Mouse (Mus musculus) liver, adult 2 months (tissue): ENCODE data around the gene Smarce1. TPM values are rescaled to one million over a fixed set of nuclear protein-coding genes. Genes with fewer than 3 reads are reported as not detected.
A peak's percentile ranks its signal among the peaks of the same experiment; 100 is the strongest.

Source experiments
- DNase-seq: peaks from one replicate; pipeline ENCODE4 v3.0.0-alpha.2; 2011; ENCODE audit warnings: low read depth, low spot score; ENCODE audit errors: extremely low read depth
- H3K27ac ChIP-seq: fragments of 200-500 bp; replicated peaks from 2 replicates; pipeline ENCODE4 v1.5.1; 2012; ENCODE audit warnings: low read depth, mild to moderate bottlenecking, control low read depth, inconsistent platforms, low read length; ENCODE audit not compliant: insufficient read depth
- H3K27me3 ChIP-seq: fragments of 200-500 bp; 2 replicates; pipeline ENCODE4 v1.6.1; 2012; ENCODE audit warnings: mild to moderate bottlenecking, moderate library complexity, low read length, inconsistent platforms; ENCODE audit not compliant: control insufficient read depth, insufficient read depth
- H3K36me3 ChIP-seq: fragments of 200-500 bp; 2 replicates; pipeline ENCODE4 v1.6.1; 2012; ENCODE audit warnings: low read length, inconsistent platforms; ENCODE audit not compliant: control insufficient read depth, insufficient read depth
- H3K4me1 ChIP-seq: fragments of 200-500 bp; 2 replicates; pipeline ENCODE4 v1.6.1; 2011; ENCODE audit warnings: low read length; ENCODE audit not compliant: control insufficient read depth, insufficient read depth
- H3K4me3 ChIP-seq: fragments of 200-500 bp; 2 replicates; pipeline ENCODE4 v1.5.1; 2011; ENCODE audit warnings: low read depth, mild to moderate bottlenecking, control low read depth, low read length, moderate library complexity; ENCODE audit not compliant: insufficient read depth
- H3K79me2 ChIP-seq: fragments of 200-500 bp; 2 replicates; pipeline ENCODE4 v1.6.1; 2012; ENCODE audit warnings: inconsistent platforms, mild to moderate bottlenecking, low read length, moderate library complexity; ENCODE audit not compliant: control insufficient read depth, insufficient read depth
- H3K9ac ChIP-seq: fragments of 200-500 bp; 2 replicates; pipeline ENCODE4 v1.6.1; 2012; ENCODE audit warnings: low read depth, mild to moderate bottlenecking, control low read depth, inconsistent platforms, low read length
- CTCF ChIP-seq: fragments of 200-500 bp; IDR thresholded peaks from 2 replicates; pipeline ENCODE4 v1.5.1; 2011; ENCODE audit warnings: low read depth, low read length, control low read depth
- POLR2A ChIP-seq: fragments of 200-500 bp; IDR thresholded peaks from 2 replicates; pipeline ENCODE4 v1.6.1; 2011; ENCODE audit warnings: low read length, control low read depth; ENCODE audit not compliant: insufficient read depth; ENCODE audit errors: extremely low read depth
- WGBS: fragments of 180-500 bp; shearing (Covaris S2); methylation state at CpG from one replicate; pipeline ENCODE4 v1.1.7; 2018; 5-methylcytosine and 5-hydroxymethylcytosine counted together
- polyA plus RNA-seq: library from polyadenylated mRNA; depleted of rRNA; stranded (reverse); fragments of >200 nt; gene quantifications from 2 replicates; pipeline ENCODE4 v1.2.3, GENCODE M21; 2012; rRNA removed
- total RNA-seq: library from RNA; depleted of rRNA; stranded (reverse); fragments of >200 nt; gene quantifications from 2 replicates; pipeline ENCODE4 v1.2.3, GENCODE M21; 2014; rRNA removed

The Smarce1 gene
- total and polyA plus RNA-seq, 2 experiments, result 8.7 to 35.9 TPM

DNA sequence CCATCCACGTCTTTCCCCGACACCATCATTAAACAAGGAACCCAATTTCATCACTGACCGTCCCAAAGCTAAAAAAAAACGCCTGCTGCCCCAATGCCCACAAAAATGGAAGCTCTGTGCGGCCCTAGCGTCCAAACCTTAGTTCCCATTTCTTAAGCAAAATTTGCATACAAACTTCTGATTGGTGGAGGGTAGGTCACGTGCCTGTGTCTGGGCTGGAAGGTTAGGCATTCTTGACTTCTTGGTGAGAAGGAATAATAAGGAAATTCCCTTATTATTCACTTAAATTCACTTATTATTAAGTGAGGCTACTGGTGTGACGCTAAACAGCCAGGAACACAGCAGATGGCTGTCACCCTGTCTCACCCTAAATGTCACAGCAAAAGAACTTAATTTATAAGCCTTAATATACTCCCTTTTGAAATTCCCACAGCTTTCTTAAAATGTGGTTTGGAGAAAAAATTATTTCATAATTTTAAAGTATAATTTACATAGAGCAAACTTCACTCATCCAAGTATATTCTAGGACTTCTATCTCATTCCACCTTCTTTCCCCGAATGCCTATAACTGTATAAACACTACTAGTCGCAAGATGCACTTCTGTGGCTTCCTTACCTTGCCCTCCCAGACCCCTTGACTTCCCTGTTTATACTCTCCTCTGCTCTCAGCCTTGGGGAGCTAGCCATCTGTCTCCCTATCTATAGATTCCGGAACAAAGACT is 65.6 kb downstream of the Smarce1 start:
- no peaks in the 10 kb centered on the region for H3K27me3 ChIP-seq
- H3K9ac ChIP-seq, result no peak overlapping the region
- DNase-seq, result no peak
- H3K4me3 ChIP-seq, result no peak overlapping the region
- peaks cover 4% of the 10 kb centered on the region; the same call in 1 of the 2 replicates for H3K4me1 ChIP-seq
- no peaks in the 10 kb centered on the region for H3K79me2 ChIP-seq
- WGBS, result 82% methylated on average over 11 of the region's 11 CpGs
- no peak for TF ChIP-seq POLR2A
- TF ChIP-seq CTCF, result no peak
- H3K27ac ChIP-seq, result no peak overlapping the region
- H3K36me3 ChIP-seq, result no peaks in the 10 kb centered on the region

DNA sequence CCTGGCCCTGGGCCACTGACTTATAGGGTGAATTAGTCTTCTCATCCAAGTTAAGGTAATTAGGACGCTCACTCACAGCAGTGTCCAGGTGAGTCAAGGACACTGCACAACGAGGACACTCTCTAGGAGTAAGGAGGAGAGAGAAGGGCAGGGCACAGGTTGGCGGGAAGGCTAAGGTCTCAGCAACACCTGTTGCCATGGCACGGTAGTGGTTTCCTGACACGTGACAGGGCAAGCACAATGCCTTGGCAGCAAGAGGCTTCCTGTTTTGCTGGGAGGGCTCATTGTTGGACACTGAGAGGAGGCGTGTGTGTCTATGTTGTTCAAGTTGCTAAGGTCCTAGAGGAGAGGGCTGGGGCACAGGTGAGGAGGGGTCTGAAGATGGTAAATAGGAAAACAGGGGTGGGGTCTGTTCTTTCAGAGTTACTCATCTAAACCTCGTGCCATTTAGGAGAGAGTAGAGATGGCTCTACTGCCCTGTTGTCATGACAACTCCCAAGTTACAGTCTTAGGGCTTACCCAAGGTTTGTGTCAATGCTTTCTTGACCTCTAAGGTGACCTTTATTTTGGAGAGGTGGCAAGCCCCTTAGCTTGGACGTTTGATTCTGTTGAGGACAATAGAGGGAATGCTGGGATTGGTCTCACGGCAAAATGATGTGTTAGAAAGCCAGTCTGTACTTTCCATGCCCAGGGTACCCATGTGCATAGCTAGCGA is 67.7 kb downstream of the Smarce1 start:
- Histone ChIP-seq H3K36me3 (no peaks in the 10 kb centered on the region), H3K4me1 (peaks cover 6% of the 10 kb centered on the region; the same call in 1 of the 2 replicates), H3K79me2 (no peaks in the 10 kb centered on the region), H3K9ac (no peak overlapping the region), H3K4me3 (no peak overlapping the region), H3K27me3 (no peaks in the 10 kb centered on the region), H3K27ac (no peak overlapping the region)
- WGBS, result 75% methylated on average over 10 of the region's 10 CpGs
- TF ChIP-seq CTCF, result no peak
- no peak for TF ChIP-seq POLR2A
- no peak for DNase-seq

DNA sequence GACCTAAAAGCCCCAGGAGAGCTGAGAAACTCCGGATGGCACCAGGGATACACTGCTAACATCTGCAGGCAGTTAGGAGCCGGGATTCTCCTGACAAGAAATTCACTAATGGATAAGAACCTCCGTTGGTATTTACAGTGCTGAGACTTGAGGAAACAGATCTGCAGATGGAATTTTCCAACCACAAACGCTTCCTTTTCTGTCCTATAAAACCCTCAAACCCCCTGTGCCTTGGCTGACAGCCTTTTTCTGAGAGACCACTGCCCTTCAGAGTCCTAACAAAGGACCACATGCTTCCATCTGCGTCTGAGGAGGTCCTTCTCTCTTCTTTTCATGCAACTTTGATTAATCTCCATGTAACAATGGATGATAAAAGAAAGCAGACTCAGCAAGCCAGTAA is 69.2 kb downstream of the Smarce1 start:
- Histone ChIP-seq H3K9ac (no peak overlapping the region), H3K4me1 (peaks cover 6% of the 10 kb centered on the region; the same call in 1 of the 2 replicates), H3K4me3 (no peak overlapping the region), H3K79me2 (no peaks in the 10 kb centered on the region), H3K27me3 (no peaks in the 10 kb centered on the region), H3K27ac (no peak overlapping the region), H3K36me3 (no peaks in the 10 kb centered on the region)
- WGBS, result 73% methylated on average over 5 of the region's 5 CpGs
- TF ChIP-seq CTCF (no peak), POLR2A (no peak)
- no peak for DNase-seq

DNA sequence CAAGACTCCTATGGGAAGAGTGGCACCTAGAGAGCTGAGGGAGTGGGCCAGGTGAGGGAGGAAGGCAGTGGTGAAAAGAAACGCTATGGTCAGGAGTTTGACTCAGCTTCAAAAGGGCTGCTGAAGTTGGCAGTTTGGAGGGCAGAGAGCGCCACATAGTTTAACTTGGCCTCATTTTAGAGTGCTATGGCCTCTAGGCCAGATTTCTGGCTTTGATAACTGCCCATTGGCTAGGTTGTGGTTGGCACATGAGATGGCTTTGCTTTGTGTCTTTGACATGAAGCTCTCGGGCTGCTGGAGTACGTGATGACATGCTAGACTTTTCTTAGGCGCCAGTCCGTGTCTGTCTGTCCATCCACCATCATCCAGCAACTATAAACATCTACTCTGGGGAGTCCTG is 70.6 kb downstream of the Smarce1 start:
- no peaks in the 10 kb centered on the region for H3K27me3 ChIP-seq
- H3K9ac ChIP-seq, result no peak overlapping the region
- H3K4me3 ChIP-seq, result no peak overlapping the region
- H3K79me2 ChIP-seq, result no peaks in the 10 kb centered on the region
- peaks cover 6% of the 10 kb centered on the region; the same call in 1 of the 2 replicates for H3K4me1 ChIP-seq
- 22% methylated on average over 6 of the region's 6 CpGs for WGBS
- no peaks in the 10 kb centered on the region for H3K36me3 ChIP-seq
- peak; percentile 97 for DNase-seq
- TF ChIP-seq CTCF (no peak), POLR2A (no peak)
- no peak overlapping the region for H3K27ac ChIP-seq

Other genes starting within 250 kb of the Smarce1 start
- gene Gjd3, start 248.0 kb downstream of the Smarce1 start, total RNA-seq, result not detected in 2 replicates
- 0.11 TPM in 1 of 2 replicates, not detected in the other for gene Gjd3, start 248.0 kb downstream of the Smarce1 start, polyA plus RNA-seq
- 1.8 and 4.2 TPM in 2 replicates for gene Top2a, start 206.8 kb downstream of the Smarce1 start, total RNA-seq
- gene Top2a, start 206.8 kb downstream of the Smarce1 start, polyA plus RNA-seq, result 0.22 and 0.31 TPM in 2 replicates
- gene Igfbp4, start 189.8 kb downstream of the Smarce1 start, total RNA-seq, result 662 and 813 TPM in 2 replicates
- 1,830 and 2,620 TPM in 2 replicates for gene Igfbp4, start 189.8 kb downstream of the Smarce1 start, polyA plus RNA-seq
- gene Tns4, start 141.7 kb downstream of the Smarce1 start, total RNA-seq, result 0.27 and 0.46 TPM in 2 replicates
- gene Tns4, start 141.7 kb downstream of the Smarce1 start, polyA plus RNA-seq, result 0.27 and 1.2 TPM in 2 replicates
- gene Ccr7, start 75.9 kb downstream of the Smarce1 start, total RNA-seq, result 0.55 and 0.74 TPM in 2 replicates
- 0.91 and 1.5 TPM in 2 replicates for gene Ccr7, start 75.9 kb downstream of the Smarce1 start, polyA plus RNA-seq
- 0.07 and 0.09 TPM in 2 replicates for gene Krt222, start 13.1 kb upstream of the Smarce1 start, total RNA-seq
- not detected in 2 replicates for gene Krt222, start 13.1 kb upstream of the Smarce1 start, polyA plus RNA-seq
- gene Krt24, start 54.2 kb upstream of the Smarce1 start, total RNA-seq, result not detected in 2 replicates
- gene Krt24, start 54.2 kb upstream of the Smarce1 start, polyA plus RNA-seq, result not detected in 2 replicates
- gene Krt25, start 91.9 kb upstream of the Smarce1 start, total RNA-seq, result not detected in 2 replicates
- gene Krt25, start 91.9 kb upstream of the Smarce1 start, polyA plus RNA-seq, result not detected in 2 replicates
- not detected in 2 replicates for gene Krt26, start 106.9 kb upstream of the Smarce1 start, total RNA-seq
- gene Krt26, start 106.9 kb upstream of the Smarce1 start, polyA plus RNA-seq, result not detected in 2 replicates
- not detected in 2 replicates for gene Krt27, start 120.1 kb upstream of the Smarce1 start, total RNA-seq
- gene Krt27, start 120.1 kb upstream of the Smarce1 start, polyA plus RNA-seq, result not detected in 2 replicates
- not detected in 2 replicates for gene Krt28, start 143.9 kb upstream of the Smarce1 start, total RNA-seq
- not detected in 2 replicates for gene Krt28, start 143.9 kb upstream of the Smarce1 start, polyA plus RNA-seq
- gene Krt10, start 158.3 kb upstream of the Smarce1 start, total RNA-seq, result 0.37 and 0.87 TPM in 2 replicates
- gene Krt10, start 158.3 kb upstream of the Smarce1 start, polyA plus RNA-seq, result 0.29 and 0.76 TPM in 2 replicates
- not detected in 2 replicates for gene Krt12, start 191.2 kb upstream of the Smarce1 start, total RNA-seq
- gene Krt12, start 191.2 kb upstream of the Smarce1 start, polyA plus RNA-seq, result not detected in 2 replicates
- 0.09 TPM in 1 of 2 replicates, not detected in the other for gene Krt20, start 207.1 kb upstream of the Smarce1 start, total RNA-seq
- 0.04 and 0.15 TPM in 2 replicates for gene Krt20, start 207.1 kb upstream of the Smarce1 start, polyA plus RNA-seq